Mouse (Mus musculus) layer of hippocampus, adult 2 months (tissue): ENCODE measurements around the gene Mnt. TPM values are rescaled to one million over a fixed set of nuclear protein-coding genes. Genes with fewer than 3 reads are reported as not detected.
A peak's percentile ranks its signal among the peaks of the same experiment; 100 is the strongest.

Experiments
- DNase-seq, 2 experiments: peaks; one replicate each; pipeline ENCODE4 v3.0.0; 2022; ENCODE audit warnings: low spot score in 2 of 2
- H3K27ac ChIP-seq: fragments of 200-600 bp; 2 replicates; pipeline ENCODE4 v1.8.1; 2022
- H3K4me3 ChIP-seq: fragments of 200-600 bp; 2 replicates; pipeline ENCODE4 v1.8.1; 2022; ENCODE audit warnings: mild to moderate bottlenecking
- CTCF ChIP-seq: fragments of 200-600 bp; conservative IDR thresholded peaks from 2 replicates; pipeline ENCODE4 v1.8.1; 2022; ENCODE audit warnings: antibody characterized with exemption, mild to moderate bottlenecking, moderate library complexity
- microRNA-seq, 2 experiments: library from miRNA; unstranded; fragments of <30 nt; microRNA quantifications; one replicate each; pipeline ENCODE4 v1.2.0; 2021
- total RNA-seq, 2 experiments: library from RNA; stranded (reverse); gene quantifications; 2 replicates each; pipeline ENCODE4 v1.2.3; 2021

Gene Mnt
- total RNA-seq, 2 experiments from 2014 or later, result 31.3 to 32.8 TPM

GRCm38 (mm10) chr11:74868046-74868760, 37.5 kb downstream of the Mnt start:
- Histone ChIP-seq H3K27ac (0 out of 2 replicates have a peak overlapping the region, but pooled peaks have one; percentile 47), H3K4me3 (no peak overlapping the region)
- DNase-seq, result no peak
- TF ChIP-seq CTCF, result no peak

GRCm38 (mm10) chr11:74869603-74870002, 38.9 kb downstream of the Mnt start:
- DNase-seq, result no peak
- Histone ChIP-seq H3K27ac (peak overlapping the region; percentile 83), H3K4me3 (no peak overlapping the region)
- TF ChIP-seq CTCF, result no peak

GRCm38 (mm10) chr11:74870544-74870943, 39.8 kb downstream of the Mnt start:
- H3K27ac ChIP-seq, result peak overlapping the region; percentile 83
- no peak for TF ChIP-seq CTCF
- no peak overlapping the region for H3K4me3 ChIP-seq
- DNase-seq, result no peak

- peak; percentile 67 for TF ChIP-seq CTCF
- DNase-seq, result peak; percentile 62 to 75
- no peak overlapping the region for H3K4me3 ChIP-seq
Measured at GRCm38 (mm10) chr11:74870991-74871622, 40.4 kb downstream of the Mnt start.

GRCm38 (mm10) chr11:74874630-74875029, 43.9 kb downstream of the Mnt start:
- H3K27ac ChIP-seq, result peak overlapping the region; percentile 90
- no peak for TF ChIP-seq CTCF
- peak; percentile 51 to 58 for DNase-seq
- H3K4me3 ChIP-seq, result no peak overlapping the region

More at GRCm38 (mm10) chr11:74870991-74871622, 40.4 kb downstream of the Mnt start:
- peak overlapping the region; percentile 83 for H3K27ac ChIP-seq

GRCm38 (mm10) chr11:74876801-74877200, 46.1 kb downstream of the Mnt start:
- H3K4me3 ChIP-seq, result peak overlapping the region; percentile 45
- no peak for TF ChIP-seq CTCF
- peak; percentile 66 to 82 for DNase-seq
- peak overlapping the region; percentile 90 for H3K27ac ChIP-seq

GRCm38 (mm10) chr11:74880999-74881398, 50.3 kb downstream of the Mnt start:
- no peak for DNase-seq
- H3K4me3 ChIP-seq, result no peak overlapping the region
- peak overlapping the region; percentile 75 for H3K27ac ChIP-seq
- no peak for TF ChIP-seq CTCF

GRCm38 (mm10) chr11:74881979-74882378, 51.3 kb downstream of the Mnt start:
- DNase-seq, result peak in 1 of 2 experiments; percentile 39
- TF ChIP-seq CTCF, result no peak
- Histone ChIP-seq H3K4me3 (no peak overlapping the region), H3K27ac (peak overlapping the region; percentile 75)

- Histone ChIP-seq H3K27ac (peak overlapping the region; percentile 75), H3K4me3 (no peak overlapping the region)
- no peak for TF ChIP-seq CTCF
- peak in 1 of 2 experiments; percentile 8 for DNase-seq
Measured at GRCm38 (mm10) chr11:74883098-74883497, 52.4 kb downstream of the Mnt start.

- no peak for DNase-seq
- H3K27ac ChIP-seq, result peak overlapping the region; percentile 97
- no peak for TF ChIP-seq CTCF
- H3K4me3 ChIP-seq, result peak overlapping the region; percentile 82; the same call in 1 of the 2 replicates
Measured at GRCm38 (mm10) chr11:74894619-74895018, 63.9 kb downstream of the Mnt start.

Small RNAs within 50 kb of the gene (microRNA-seq; reads per million reads assigned to microRNA genes)
- gene Mir6926, result 3.3 to 4.5 reads per million in 2 experiments

Other genes starting within 250 kb of the Mnt start
- 100 to 1,000 TPM; 129 to 135 TPM for gene Rap1gap2, start 220.0 kb upstream of the Mnt start, total RNA-seq
- gene Ccdc92b, start 211.3 kb upstream of the Mnt start, total RNA-seq, result 10 to 100 TPM; 21.5 to 23.9 TPM
- gene Cluh, start 181.4 kb upstream of the Mnt start, total RNA-seq, result 10 to 100 TPM; 71.2 to 74.0 TPM
- gene Pafah1b1, start 106.2 kb upstream of the Mnt start, total RNA-seq, result 100 to 1,000 TPM; 360 to 384 TPM
- 10 to 100 TPM; 31.2 to 31.3 TPM for gene Mettl16, start 60.1 kb upstream of the Mnt start, total RNA-seq
- gene Sgsm2, start 66.1 kb downstream of the Mnt start, total RNA-seq, result 10 to 100 TPM; 91.7 to 99.3 TPM
- 10 to 100 TPM; 32.0 to 36.8 TPM for gene Tsr1, start 67.2 kb downstream of the Mnt start, total RNA-seq
- gene Smg6, start 94.9 kb downstream of the Mnt start, total RNA-seq, result 10 to 100 TPM; 31.9 to 34.7 TPM
- gene Srr, start 95.0 kb downstream of the Mnt start, total RNA-seq, result 10 to 100 TPM; 85.2 to 96.3 TPM